ENCODE assay signal across 16 mouse cellular contexts in the genomic region with DNA sequence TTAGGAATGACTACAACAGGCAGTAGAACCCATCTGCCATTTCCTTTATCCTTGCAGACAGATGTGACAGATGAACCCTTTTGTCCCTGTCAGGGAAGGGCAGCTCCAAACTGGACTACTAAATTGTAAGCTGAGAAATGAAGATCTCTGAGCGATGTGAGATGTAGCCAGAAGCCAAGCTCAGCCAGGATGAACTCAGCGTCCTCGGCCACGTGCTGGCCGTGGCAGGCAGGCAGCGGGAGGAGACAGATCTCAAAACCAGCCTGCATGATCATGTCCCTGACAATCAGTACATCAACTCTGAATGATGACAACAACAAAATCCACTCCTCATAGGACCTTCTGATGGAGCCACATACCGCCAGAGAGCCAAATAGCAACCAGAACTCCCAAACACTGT.
"Had no signal": no experiment of that assay in that cellular context is flagged by ENCODE, and none has a peak within 500 bp of the region (broad histone marks: within the 10 kb centered on the region; RNA-seq: fewer than 3 reads in every experiment).

No protein-coding gene starts in this region.

- H3K27ac ChIP-seq: neural tube, embryonic 13.5 days; neural tube, embryonic 15.5 days; stomach, embryonic 15.5 days; stomach, postnatal 0 days had no signal

- DNase-seq: retina, postnatal 1 day; right cerebral cortex, adult 18-20 months; right cerebral cortex, postnatal 14 days; right cerebral cortex, postnatal 25 days; right cerebral cortex, postnatal 4 days; spleen, adult 18-20 months; thymus, adult 18-20 months; thymus, adult 2 months; thymus, postnatal 14 days; thymus, postnatal 25 days; thymus, postnatal 36 days; thymus, postnatal 4 days had no signal

- H3K4me3 ChIP-seq: neural tube, embryonic 13.5 days; neural tube, embryonic 15.5 days; stomach, embryonic 15.5 days had no signal
